Mouse (Mus musculus) embryo, embryonic 10 days (tissue): ENCODE results near the gene Xrra1.
"Not testable (repeated sequence)": the region's sequence is repeated elsewhere in the genome, so short reads cannot be mapped to it uniquely, and the experiment has no call there.

Experiments
- DNase-seq: peaks from one replicate; pipeline ENCODE4 v3.0.0-alpha.2; 2015; ENCODE audit warnings: low spot score

Gene Xrra1

GRCm38 (mm10) chr7:99858813-99859585 is at the start of gene Xrra1:
Xrra1 (plus strand) TSS chr7:99859116.
- DNase-seq: peak; percentile 100

GRCm38 (mm10) chr7:99810814-99811213 is 48.1 kb upstream of the Xrra1 start:
- DNase-seq: no peak

DNA sequence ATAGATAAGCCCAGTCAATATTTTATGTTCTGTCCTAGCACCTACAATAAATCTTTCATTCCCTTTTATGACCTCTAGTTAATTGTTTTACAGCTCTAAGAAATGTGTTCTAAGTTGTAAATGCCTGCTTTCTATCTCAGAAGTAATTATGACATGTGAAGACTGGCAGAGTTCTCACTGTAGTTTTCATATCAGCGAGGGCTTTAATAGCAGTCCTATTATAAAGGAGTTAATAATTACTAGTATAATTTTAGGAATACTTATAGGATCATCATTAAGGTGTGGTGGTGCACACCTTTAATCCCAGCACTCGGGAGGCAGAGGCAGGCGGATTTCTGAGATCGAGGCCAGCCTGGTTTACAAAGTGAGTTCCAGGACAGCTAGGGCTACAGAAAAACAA is 47.3 kb upstream of the Xrra1 start:
- no peak for DNase-seq

GRCm38 (mm10) chr7:99813394-99813793 is 45.5 kb upstream of the Xrra1 start:
- DNase-seq: peak; percentile 24

DNA sequence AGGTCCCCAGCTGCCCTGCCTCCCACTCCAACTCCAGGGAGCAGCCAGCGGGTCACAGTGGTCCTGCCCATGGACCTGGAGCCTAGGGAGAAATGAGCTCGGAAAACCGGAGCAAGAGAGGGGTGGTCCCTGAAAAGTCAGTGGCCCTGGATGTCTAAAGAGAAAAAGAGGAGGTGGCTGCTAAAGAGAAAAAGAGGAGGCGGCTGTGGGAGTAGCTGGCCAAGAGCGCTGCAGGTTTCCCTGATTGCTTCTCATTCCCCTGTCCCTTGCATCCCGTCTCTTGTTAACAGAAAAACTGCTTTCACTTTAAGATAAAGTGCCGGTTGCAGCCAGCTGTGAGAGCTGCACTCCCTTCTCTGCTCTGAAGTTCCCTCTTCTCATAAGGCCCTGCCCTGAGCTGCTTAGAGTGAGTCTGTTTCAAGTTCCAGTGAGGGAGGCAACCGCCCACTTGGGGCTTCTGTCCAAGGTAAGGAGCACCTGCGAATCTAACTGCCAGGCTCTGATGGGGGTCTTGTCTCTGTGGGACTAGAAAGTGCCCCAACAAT is 40.7 kb upstream of the Xrra1 start:
- not testable (repeated sequence) for DNase-seq

GRCm38 (mm10) chr7:99821953-99822352 is 37.0 kb upstream of the Xrra1 start:
- no peak for DNase-seq

DNA sequence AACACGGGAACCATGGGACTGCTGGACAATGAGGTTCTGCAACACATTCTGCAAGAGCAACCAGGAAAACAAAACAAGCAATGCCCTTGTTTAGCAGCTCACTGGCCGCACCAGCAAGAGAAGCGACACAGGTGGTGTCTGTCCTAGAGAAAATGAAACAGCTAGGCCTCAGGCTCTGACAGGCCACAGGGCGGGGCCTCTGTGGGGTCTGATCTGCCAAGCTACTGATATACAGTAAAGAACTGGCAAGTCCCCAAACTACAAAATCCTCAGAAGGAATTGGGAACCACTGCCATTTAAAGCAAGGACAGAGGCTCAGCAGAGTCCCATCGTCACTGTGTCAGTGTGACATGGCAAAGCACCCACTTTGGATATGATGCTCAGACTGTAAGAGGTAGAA is 36.5 kb upstream of the Xrra1 start:
- no peak for DNase-seq

DNA sequence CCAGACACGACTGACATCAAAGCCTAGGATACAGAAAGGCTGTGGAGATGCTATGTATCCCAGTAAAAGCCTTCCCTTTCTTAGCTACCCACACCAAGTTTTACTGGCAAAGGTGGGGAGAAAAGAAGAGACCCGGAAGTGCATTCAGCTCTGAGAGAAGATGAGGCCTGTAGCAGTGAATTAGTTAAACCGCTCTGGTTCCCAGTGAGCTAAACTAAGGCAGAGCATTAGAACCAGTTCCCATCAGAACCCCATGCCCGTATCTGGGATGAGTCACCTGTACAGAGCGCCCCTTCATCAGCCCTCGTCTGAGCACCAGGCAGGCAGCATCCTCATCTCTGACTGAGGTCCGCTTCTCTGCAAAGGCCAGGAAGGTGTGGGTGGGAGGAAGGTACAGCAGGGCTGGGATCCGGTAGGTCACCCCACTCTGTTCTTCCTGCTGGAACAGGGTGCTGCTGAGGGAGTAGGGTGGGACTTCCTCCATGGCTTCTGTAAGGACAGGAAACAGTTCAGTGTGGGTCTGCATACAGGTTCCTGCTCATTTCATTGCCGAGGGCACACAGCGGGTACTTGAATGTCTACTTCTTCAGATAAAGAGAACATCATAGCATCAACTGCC is 35.8 kb upstream of the Xrra1 start:
- DNase-seq: no peak

DNA sequence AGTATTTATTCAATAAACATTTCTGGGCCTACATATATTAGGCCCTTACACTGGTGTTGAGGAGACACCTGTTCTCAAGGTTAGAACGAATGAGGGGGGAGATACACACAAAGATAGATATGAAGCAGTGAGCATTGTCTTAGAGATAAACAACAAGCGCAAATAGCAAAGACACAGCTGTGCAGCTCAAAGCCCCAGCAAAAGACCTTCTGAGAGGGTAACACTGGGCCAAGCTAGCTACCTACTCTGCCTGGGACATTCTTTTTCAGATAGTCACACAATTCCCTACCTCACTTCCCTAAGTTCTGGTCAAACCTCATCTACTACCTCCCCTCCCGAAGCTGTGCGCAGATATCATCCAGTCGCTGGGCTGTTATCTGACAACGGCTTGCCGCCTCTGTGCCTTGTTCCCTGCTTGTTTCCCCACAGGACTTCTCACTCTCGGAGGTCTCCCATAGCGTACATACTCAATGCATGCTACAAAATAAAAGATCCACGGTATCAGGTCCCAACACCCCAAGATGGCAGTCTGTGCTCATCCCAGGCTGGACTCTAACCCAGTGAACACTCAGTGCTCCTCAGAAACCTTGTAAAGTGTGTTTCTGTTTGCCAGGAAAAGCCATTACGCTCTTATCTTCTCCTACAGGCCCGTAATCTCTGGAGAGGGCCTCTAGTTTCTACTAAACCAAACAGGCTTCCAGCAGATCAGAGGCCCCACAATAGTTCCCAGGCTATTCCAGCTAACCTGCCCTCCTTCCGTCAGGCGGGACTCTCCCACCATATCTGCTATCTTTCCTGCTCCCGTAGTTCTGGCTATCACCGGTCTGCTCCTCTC is 34.0 kb upstream of the Xrra1 start:
- no peak for DNase-seq

- DNase-seq: no peak
Measured at GRCm38 (mm10) chr7:99825511-99825910, 33.4 kb upstream of the Xrra1 start.

GRCm38 (mm10) chr7:99826096-99826495 is 32.8 kb upstream of the Xrra1 start:
- DNase-seq: peak; percentile 10

DNA sequence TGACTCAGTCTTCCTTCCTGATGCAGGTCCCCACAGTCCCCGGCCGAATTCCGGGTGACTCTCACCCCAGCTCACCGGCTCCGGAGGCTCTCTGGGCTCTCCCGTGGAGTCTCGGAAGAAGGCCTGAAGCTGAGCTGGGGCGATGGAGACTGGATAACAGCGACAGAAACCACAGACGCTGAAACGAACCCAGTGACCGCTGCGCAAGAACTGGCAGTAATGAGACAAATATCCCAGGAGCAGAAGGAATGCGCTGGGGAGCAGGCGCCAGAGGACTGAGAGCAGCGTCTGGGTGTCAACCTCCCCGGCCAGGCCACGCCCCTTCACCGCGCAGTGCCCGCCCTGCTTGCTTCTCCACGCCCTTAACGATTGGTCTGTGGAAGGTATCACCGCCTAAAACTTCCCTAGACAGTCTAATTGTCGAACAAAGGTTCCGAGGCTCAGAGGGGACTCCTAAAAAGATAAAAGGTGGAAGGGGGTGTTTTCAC is 30.8 kb upstream of the Xrra1 start, which contains the start of gene Neu3:
TSS of gene Neu3 (minus strand) at position 335 of the 488 bp plus-strand sequence.
- peak; percentile 97 for DNase-seq

DNA sequence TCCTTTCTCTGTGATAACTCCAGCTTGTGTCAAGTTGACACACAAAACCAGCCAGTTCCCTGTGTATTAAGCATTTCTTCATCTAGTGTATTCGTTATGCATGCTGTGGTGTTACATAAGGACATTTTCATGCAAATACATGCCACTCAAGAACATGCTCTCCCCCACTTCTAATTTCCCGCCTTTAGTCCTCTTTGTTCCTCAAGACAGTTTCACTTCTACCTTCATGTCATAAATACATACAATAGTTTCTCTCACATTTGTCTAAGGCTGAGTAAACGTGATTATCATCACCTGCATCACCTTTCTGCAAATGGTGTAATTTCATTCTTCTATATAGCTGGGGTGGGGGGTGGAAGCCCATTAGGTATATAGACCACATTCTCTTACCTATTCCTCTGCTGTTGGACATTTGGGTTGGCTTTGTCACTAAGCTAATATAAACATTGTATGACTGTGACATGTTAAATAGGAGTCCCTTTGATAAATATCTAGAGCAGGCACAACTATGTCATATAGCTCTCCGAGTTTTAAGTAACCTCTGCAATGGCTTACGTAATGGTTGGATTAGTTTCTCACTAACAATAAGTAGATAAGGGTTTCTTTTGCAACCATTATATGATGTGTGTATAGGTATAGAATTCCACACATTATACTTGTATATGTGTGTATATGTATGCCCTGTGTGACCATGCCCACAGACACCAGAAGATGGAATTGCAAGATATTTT is 25.6 kb upstream of the Xrra1 start:
- DNase-seq: no peak

DNA sequence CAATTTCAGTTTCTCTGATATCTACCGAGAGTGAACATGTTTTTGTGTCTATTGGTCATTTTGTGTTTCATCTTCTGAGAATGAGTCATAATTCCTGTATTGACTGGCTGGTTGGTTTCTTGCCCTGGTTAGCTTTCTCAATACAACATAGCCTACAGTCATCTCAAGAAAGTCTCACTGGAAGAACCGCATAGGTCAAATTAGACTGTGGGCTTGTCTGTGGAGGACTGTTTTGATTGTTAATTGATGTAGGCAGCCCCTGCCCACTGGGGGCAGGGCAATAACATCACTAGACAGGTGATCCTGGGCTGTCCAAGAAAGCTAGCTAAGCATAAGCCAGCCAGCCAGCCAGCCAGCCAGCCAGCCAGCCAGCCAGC is 25.1 kb upstream of the Xrra1 start:
- no peak for DNase-seq

- no peak for DNase-seq
Measured at GRCm38 (mm10) chr7:99834314-99834853, 24.5 kb upstream of the Xrra1 start.

DNA sequence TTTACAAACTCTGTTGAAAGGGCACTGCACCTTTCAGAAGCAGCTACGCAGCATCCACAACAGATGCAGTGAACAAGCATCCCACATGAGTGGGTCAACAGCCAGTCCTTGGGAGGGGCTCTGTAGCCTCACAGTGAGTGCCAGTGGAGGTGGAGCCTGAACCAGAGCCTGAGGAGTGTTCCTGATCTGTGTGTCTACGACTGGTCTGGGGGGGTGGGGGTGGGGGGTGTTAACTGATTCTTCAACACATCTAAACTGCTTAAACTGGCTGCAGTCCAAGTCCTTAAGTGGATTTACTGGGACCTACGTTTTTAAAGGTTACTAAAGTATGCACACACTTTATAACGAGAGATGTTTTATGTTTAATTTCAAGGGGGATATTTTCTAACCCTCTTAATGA is 22.1 kb upstream of the Xrra1 start:
- DNase-seq: no peak

- DNase-seq: no peak
Measured at GRCm38 (mm10) chr7:99837358-99838071, 21.4 kb upstream of the Xrra1 start.

GRCm38 (mm10) chr7:99838241-99838640 is 20.7 kb upstream of the Xrra1 start:
- DNase-seq: no peak

- no peak for DNase-seq
Measured at GRCm38 (mm10) chr7:99845533-99846236, 13.2 kb upstream of the Xrra1 start.

DNA sequence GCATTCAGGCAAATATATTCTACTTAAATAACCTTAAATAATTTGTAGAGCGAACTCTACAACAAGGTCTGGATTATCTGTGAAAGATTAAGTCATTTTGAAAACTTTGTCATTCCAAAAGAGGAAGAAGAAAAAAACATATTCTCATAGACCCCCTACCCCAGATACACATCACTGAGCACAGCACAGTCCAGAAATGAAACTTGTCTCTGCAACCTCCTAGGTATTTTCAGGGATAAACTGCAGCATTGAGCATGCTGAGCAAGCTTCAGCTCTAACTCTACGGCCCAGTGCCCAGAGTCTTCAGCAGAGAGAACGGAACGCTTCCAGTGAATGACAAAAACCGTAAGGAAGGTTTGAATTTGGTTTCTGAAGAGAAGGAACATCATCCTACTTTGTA is 8.4 kb upstream of the Xrra1 start:
- DNase-seq: no peak
